Mouse (Mus musculus) gastrocnemius, postnatal 36 days (tissue): ENCODE results near the gene Ngf. TPM values are rescaled to one million over a fixed set of nuclear protein-coding genes. Genes with fewer than 3 reads are reported as not detected.

Source experiments
- DNase-seq, 2 experiments: peaks; one replicate each; pipeline ENCODE4 v3.0.0; 2022
- intact Hi-C: fragments of 180-260 bp; cut with DNase I; formaldehyde crosslinking; loops from one replicate; pipeline ENCODE4 v1.15.1; 2025
- total RNA-seq, 2 experiments: library from RNA; stranded (reverse); gene quantifications; 2 replicates each; pipeline ENCODE4 v1.2.3; 2021

The Ngf gene
- total RNA-seq, 2 experiments from 2014 or later = 0.67 to 1.2 TPM

DNA sequence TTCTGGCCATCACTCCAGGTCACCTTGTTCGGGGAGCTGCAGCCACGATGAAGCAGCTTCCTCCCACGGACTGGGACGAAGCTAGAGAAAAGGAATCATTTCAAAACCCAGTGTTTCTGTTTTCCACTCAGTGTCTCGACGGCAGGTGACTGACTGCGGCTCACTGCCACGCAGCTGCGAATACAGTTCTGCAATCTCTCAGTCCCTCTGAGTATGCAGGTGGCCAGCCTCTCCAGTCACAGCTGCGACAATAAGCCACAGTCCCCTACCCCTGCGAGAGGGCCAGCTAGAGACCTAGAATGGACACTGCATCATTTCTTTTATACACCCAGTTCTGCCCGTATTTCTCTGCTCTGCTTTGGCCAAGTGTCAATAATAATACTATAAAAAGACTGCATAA lies 36.3 kb downstream of the Ngf start:
- intact Hi-C loops = no loop called here
- no peak for DNase-seq

DNA sequence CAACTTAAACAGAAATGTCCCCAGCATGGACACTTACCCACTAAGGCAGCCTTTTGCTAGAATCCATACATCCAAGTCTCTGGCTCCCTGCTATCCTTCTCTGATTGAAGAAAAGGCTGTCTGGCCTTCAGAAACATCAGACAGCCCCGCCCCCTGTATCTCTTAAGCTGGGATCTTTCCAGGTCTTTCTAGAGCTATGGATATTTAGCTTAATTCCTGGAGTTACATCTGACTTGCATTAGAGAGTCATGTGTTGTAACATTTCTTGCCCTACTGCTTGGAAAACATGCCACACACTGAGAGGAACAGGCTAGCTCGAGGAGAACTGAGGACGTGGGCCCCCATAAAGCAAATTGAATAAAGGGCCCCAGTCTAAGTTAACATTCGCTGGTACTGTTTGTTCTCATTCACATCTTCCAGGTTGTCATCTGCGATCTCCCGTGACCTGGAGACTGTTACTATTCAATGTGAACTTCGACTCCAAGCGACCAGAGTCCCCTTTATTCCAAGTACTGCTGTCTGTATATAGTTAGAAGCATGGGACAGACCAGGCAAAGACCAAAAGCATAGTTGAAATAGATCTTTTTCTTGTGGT lies 38.0 kb downstream of the Ngf start:
- intact Hi-C loops = no loop called here
- DNase-seq = no peak

DNA sequence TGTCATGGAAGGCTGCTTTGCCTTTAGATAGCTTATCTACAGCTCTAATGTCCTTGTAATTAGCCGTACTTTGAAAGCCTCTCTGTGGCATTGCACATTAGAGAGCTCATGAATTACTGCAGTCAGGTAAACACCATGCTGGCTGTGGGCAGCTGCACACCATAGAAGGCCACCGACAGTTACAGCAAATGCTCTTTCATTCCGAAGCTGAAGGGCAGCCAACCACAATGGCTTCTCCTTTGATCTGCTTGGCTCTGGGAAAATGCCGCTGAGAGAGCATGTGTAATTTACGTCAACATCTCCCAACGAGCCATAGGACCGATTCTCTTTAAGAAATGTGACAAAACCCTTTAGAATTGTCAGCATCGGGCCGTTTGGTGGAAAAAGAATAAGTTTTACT lies 38.7 kb downstream of the Ngf start:
- no peak for DNase-seq
- intact Hi-C loops = no loop called here

DNA sequence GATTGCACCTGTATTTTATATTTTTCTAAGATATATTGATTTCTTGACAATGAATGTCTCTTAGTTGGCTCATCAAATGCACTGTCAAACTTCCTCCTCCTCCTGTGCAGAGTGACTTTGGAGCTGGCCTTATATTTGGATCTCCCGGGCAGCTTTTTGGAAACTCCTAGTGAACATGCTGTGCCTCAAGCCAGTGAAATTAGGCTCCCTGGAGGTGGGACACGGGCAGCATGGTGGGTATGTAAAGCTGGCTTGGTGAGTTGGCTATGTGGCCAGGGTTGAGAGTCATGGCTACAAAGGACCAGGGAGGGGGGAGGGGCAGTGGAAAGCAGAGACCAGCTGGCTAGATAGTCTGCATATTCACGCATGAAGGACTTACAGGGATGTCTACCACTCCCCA lies 39.9 kb downstream of the Ngf start:
- intact Hi-C loops = no loop called here
- no peak for DNase-seq

- no peak for DNase-seq
- intact Hi-C loops = no loop called here
Measured at GRCm38 (mm10) chr3:102516937-102517336, 47.2 kb downstream of the Ngf start.

GRCm38 (mm10) chr3:102521061-102521460 lies 51.3 kb downstream of the Ngf start:
- DNase-seq = no peak

DNA sequence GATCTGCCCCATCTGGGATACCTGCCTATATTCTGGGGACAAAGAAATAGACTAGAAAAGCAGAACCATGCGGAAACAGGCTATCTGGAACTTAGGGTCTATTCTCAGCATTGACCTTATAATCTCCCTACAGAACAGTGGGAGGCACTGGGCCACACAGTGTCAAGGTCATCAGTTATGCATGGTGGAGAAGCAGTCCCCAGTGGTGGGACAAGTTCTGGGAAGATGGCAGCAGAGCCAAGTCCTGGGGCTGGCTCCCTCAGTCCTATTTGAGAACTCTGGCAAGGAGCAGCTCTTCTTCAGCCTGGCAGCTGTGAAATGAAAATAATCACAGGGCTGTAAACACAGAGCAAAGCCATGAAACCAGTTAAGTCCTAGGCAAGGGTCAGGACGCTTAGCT lies 54.0 kb downstream of the Ngf start:
- intact Hi-C loops = no loop called here

More at GRCm38 (mm10) chr3:102521061-102521460, 51.3 kb downstream of the Ngf start:
- intact Hi-C loops = no loop called here

DNA sequence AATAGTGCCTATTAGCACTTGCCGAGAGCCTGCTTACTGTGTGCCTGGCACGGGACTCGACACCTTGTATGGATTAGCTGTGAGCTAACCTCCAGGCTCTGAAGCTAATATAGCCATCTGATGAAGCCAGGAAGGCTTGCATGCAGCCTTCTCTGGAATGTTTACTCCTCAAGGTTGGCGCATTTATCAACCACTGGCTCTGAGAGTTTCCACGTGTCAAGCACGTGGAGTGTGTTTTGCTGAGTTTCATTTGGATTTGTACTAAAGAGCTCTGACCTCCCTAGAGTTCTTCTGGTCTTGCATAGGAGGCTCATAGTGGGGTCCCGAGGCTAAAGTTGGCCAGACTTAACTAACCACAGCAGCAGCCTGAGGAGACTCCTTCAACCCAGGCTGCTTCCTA lies 55.2 kb downstream of the Ngf start:
- intact Hi-C loops = no loop called here
- DNase-seq = no peak

More for the DNA sequence above, 54.0 kb downstream of the Ngf start:
- DNase-seq = no peak

DNA sequence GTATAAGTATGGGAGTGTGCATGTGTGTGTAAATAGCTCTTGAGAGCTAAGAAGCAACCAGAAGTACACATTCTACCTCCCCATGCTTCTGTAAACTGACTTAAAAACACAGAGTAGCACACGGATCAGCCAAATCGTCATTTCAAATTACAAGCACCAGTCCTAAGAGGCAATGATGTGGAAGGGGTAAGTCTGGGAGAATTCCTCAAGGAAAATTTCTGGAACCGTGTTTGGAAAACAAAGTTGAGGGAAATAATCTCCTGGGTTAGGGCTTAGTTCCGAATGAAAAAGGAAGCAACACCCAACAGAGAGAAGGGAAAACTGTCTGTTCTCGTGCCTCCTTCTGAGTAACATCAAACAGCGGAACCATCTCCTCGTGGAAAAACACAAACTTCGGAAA lies 56.1 kb downstream of the Ngf start:
- intact Hi-C loops = no loop called here
- no peak for DNase-seq

DNA sequence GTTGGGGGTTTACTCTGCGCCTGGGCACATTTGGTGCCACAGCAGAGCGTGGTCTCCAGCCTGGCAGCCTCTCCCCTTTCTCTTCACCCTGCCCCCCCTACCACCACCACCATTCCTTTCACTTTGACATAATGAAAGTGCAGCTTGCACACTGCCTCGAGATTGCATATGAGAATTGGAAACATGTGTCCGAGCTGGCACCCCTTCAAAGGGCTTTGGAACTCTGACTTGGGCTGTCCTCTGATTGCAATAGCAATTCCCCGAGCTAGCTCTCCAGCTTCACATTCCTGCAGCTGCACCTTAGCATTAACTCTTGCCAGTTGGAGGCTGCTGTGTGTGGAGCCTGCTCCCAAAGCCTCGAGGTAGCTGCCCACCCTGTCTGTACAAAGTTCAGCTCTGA lies 56.8 kb downstream of the Ngf start:
- DNase-seq = peak; percentile 69 to 80
- intact Hi-C loops = no loop called here

DNA sequence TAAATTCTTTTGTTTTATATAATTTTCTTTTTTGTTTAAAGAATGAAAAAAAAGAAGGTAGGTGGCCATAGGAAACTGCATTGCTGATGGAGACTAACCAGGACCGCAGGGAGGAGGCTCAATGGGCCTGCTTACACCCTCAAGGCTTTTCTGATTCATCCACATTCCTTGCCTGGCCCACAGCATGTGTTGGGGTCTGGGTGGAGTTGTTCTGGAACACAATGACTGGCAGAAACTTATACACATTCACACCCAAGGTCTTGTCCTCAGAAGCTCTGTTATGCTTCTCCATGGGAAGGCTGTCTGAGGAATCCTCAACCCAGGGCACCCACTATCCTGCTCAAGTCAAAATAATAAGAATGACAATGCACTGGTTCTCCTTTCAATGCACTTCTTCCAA lies 65.0 kb downstream of the Ngf start:
- no peak for DNase-seq
- intact Hi-C loops = no loop called here

GRCm38 (mm10) chr3:102543646-102544045 lies 73.9 kb downstream of the Ngf start:
- no peak for DNase-seq
- intact Hi-C loops = no loop called here

GRCm38 (mm10) chr3:102547536-102547935 lies 77.8 kb downstream of the Ngf start:
- intact Hi-C loops = no loop called here
- DNase-seq = no peak

DNA sequence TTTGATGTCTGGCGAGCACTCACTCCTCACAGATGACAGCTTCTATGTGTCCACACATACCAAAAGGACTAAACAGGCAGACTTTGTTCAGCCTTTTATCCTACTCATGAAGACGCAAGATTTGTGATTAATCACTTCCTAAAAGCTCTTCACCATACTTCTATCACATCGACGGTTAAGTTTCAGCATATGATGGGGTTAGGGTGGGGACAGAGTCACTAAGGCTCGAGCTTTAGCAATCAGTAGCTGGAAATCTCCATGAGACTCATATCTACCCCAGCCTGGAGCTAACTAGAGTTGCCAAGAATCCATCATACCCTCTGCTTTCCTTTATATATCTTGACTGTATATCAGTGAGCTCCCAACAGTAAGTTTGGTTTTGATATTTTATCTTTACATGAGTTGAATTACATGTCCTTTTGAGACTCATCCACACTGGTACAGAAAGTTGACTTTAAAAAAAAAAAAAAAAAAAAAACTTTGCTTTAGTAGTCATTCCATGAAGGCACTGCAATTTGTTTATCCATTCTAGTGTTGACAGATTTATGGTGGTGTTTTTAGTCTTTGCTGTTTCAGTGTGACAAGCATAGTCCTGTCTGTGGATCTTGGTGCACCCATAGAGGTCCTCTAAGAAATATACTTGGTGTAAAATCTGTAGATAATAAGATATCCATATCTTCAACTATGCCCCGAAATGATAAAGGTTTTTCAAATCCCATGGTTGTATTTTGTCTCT lies 84.4 kb downstream of the Ngf start:
- intact Hi-C loops = no loop called here
- DNase-seq = no peak

GRCm38 (mm10) chr3:102556108-102556507 lies 86.4 kb downstream of the Ngf start:
- DNase-seq = no peak
- intact Hi-C loops = no loop called here

DNA sequence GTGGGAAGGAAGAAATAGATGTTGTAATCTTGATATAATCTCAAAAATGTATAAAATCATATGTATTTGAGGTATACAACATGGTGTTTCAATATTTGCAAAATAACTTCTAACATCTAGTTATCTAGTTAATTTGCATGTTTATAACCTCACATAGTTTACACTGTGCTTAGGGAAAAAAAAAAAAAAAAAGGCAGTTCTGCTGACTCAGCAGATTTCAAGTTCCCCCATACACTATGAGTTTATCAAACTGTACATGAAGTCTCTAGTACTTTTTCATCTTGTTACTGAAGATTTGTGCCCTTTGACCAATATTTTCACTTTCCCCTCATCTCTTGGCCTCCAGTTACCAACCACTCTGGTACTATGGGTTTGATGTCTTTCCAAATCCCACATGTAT lies 86.9 kb downstream of the Ngf start:
- no peak for DNase-seq
- intact Hi-C loops = no loop called here
